Comparison of ENCODE assay signal across 15 mouse cellular contexts in genomic region chr1:156584175-156584574, GRCm38 (mm10). TPM values are rescaled to one million over a fixed set of nuclear protein-coding genes. Genes with fewer than 3 reads are reported as not detected.
A peak's percentile ranks its signal among the peaks of the same experiment; 100 is the strongest.
DNase-seq lines count a peak whose midpoint lies in the region; ATAC-seq and TF ChIP-seq lines count a peak whose summit lies in the region.
"Had no signal": no experiment of that assay in that cellular context is flagged by ENCODE, and none has a peak within 500 bp of the region (broad histone marks: within the 10 kb centered on the region; RNA-seq: fewer than 3 reads in every experiment).

No protein-coding gene starts in this region.

- H3K9me3 ChIP-seq in midbrain, postnatal 0 days (ENCODE audit: low read length): no peaks in the 10 kb centered on the region
- H3K9me3 ChIP-seq in midbrain, embryonic 15.5 days: no peaks in the 10 kb centered on the region
- H3K9me3 ChIP-seq: megakaryocyte, embryonic 14.5 days; neural tube, embryonic 12.5 days; stomach, embryonic 15.5 days had no signal

- no peak overlapping the region for H3K4me2 ChIP-seq in midbrain, postnatal 0 days (ENCODE audit: low read depth, low read length, poor library complexity, severe bottlenecking)
- H3K4me2 ChIP-seq in midbrain, embryonic 15.5 days: no peak overlapping the region
- H3K4me2 ChIP-seq: neural tube, embryonic 12.5 days; stomach, embryonic 15.5 days had no signal

- H3K27ac ChIP-seq in kidney, adult 2 months (ENCODE audit: insufficient read depth, low read depth, low read length): no peak overlapping the region
- no peak overlapping the region for H3K27ac ChIP-seq in midbrain, postnatal 0 days (ENCODE audit: low read depth, low read length)
- H3K27ac ChIP-seq in midbrain, embryonic 15.5 days: no peak overlapping the region
- H3K27ac ChIP-seq: neural tube, embryonic 12.5 days; stomach, embryonic 15.5 days had no signal

- no peak for TF ChIP-seq POLR2A in kidney, adult 2 months (IDR thresholded peaks at IDR 0.05; ENCODE audit: low read depth, low read length)

- peaks cover 4% of the 10 kb centered on the region; the same call in 1 of the 2 replicates for H3K4me1 ChIP-seq in kidney, adult 2 months (ENCODE audit: control insufficient read depth, insufficient read depth, low read length)
- H3K4me1 ChIP-seq in midbrain, postnatal 0 days (ENCODE audit: insufficient read depth, low read length): no peaks in the 10 kb centered on the region
- H3K4me1 ChIP-seq in midbrain, embryonic 15.5 days: peaks cover 14% of the 10 kb centered on the region; the same call in 1 of the 2 replicates
- H3K4me1 ChIP-seq: neural tube, embryonic 12.5 days; stomach, embryonic 15.5 days had no signal

- peak; percentile 34 for DNase-seq in kidney, adult 2 months
- no peak for DNase-seq in kidney, postnatal 10 days
- DNase-seq in midbrain, postnatal 0 days (ENCODE audit: low spot score): peak; percentile 39
- DNase-seq in NIH3T3 (ENCODE audit: low read depth): peak; percentile 57
- peak; percentile 54 for DNase-seq in naive thymus-derived CD4-positive, alpha-beta T cell, adult 2 months (ENCODE audit: low read depth)
- no peak for DNase-seq in cerebellum, adult 8-10 months
- DNase-seq: adrenal gland, postnatal 25 days; cerebellum, adult 9-11 months; gastrocnemius, postnatal 14 days; heart, postnatal 10 days had no signal

- H3K9ac ChIP-seq in midbrain, postnatal 0 days (replicated peaks; ENCODE audit: low read length, poor library complexity, severe bottlenecking): no peak overlapping the region
- no peak overlapping the region for H3K9ac ChIP-seq in midbrain, embryonic 15.5 days
- H3K9ac ChIP-seq: neural tube, embryonic 12.5 days; stomach, embryonic 15.5 days had no signal

- WGBS in kidney, adult 2 months: 18% methylated on average over 1 of the region's 1 CpGs
- 65% methylated on average over 1 of the region's 1 CpGs for WGBS in midbrain, postnatal 0 days
- WGBS in midbrain, embryonic 15.5 days: 75% methylated on average over 1 of the region's 1 CpGs

- no peaks in the 10 kb centered on the region for H3K36me3 ChIP-seq in kidney, adult 2 months (ENCODE audit: control insufficient read depth, insufficient read depth, low read length)
- no peaks in the 10 kb centered on the region for H3K36me3 ChIP-seq in midbrain, postnatal 0 days (ENCODE audit: insufficient read depth, low read length)
- H3K36me3 ChIP-seq in midbrain, embryonic 15.5 days (replicated peaks): no peaks in the 10 kb centered on the region
- H3K36me3 ChIP-seq: neural tube, embryonic 12.5 days; stomach, embryonic 15.5 days had no signal

- no peak overlapping the region for H3K4me3 ChIP-seq in kidney, adult 2 months (ENCODE audit: insufficient read depth, low read depth, low read length)
- H3K4me3 ChIP-seq in midbrain, postnatal 0 days (ENCODE audit: low read depth, low read length): no peak overlapping the region
- H3K4me3 ChIP-seq in midbrain, embryonic 15.5 days: no peak overlapping the region
- H3K4me3 ChIP-seq: megakaryocyte, embryonic 14.5 days; neural tube, embryonic 12.5 days; stomach, embryonic 15.5 days had no signal

- no peaks in the 10 kb centered on the region for H3K27me3 ChIP-seq in kidney, adult 2 months (replicated peaks; ENCODE audit: control insufficient read depth, insufficient read depth, low read length)
- no peaks in the 10 kb centered on the region for H3K27me3 ChIP-seq in midbrain, postnatal 0 days (ENCODE audit: insufficient read depth, low read length)
- no peaks in the 10 kb centered on the region for H3K27me3 ChIP-seq in midbrain, embryonic 15.5 days (replicated peaks)
- H3K27me3 ChIP-seq: megakaryocyte, embryonic 14.5 days; neural tube, embryonic 12.5 days; stomach, embryonic 15.5 days had no signal

- TF ChIP-seq CTCF in kidney, adult 2 months (conservative IDR thresholded peaks at IDR 0.05; ENCODE audit: insufficient read depth, insufficient read length, low read depth, low read length): no peak
- peak; percentile 70 for TF ChIP-seq CTCF in midbrain, postnatal 0 days (IDR thresholded peaks at IDR 0.05)

- ATAC-seq in midbrain, postnatal 0 days (ENCODE audit: low FRiP score): no peak
- no peak for ATAC-seq in midbrain, embryonic 15.5 days (replicated peaks)
- no peak for ATAC-seq in monocyte, adult 5-6 weeks (replicated peaks; ENCODE audit: insufficient number of reproducible peaks, low FRiP score, low TSS enrichment, poor library complexity, severe bottlenecking)

RNA-seq across cellular contexts. Expression of gene Abl2, which starts 25.6 kb away (rescaled TPM):
- polyA plus RNA-seq in kidney, adult 2 months (2012; rRNA removed): 6.3 and 7.5 TPM in 2 replicates
- 25.9 and 42.3 TPM in 2 replicates for total RNA-seq in midbrain, postnatal 0 days (2014; rRNA removed)
- polyA plus RNA-seq in midbrain, postnatal 0 days (2015; fragmentation: Nextera tagmentation; extraction: Ambion mirVana): 4.2 and 4.7 TPM in 2 replicates
- 6.8 TPM in 2 replicates for polyA plus RNA-seq in midbrain, embryonic 15.5 days (2015; fragmentation: Nextera tagmentation; extraction: Ambion mirVana)
- 17.1 to 22.4 TPM (median 18.6 TPM) in 3 replicates for total RNA-seq in monocyte, adult 5-6 weeks (2017)

Comparison
In these comparisons a context has a peak if more than half of its experiments do, and no peak if none do; other contexts are left out.
1. DNase-seq: peak in kidney, adult 2 months (single experiment), midbrain, postnatal 0 days (single experiment), NIH3T3 (single experiment) and naive thymus-derived CD4-positive, alpha-beta T cell, adult 2 months (single experiment); none in kidney, postnatal 10 days (single experiment) and cerebellum, adult 8-10 months (single experiment).